Mouse (Mus musculus): ENCODE data around the gene Olfr108.

Gene Olfr108

GRCm38 (mm10) chr17:37445180-37445579, at the start of gene Olfr108:
Gene Olfr108 (plus strand): TSS chr17:37445480.
- DNase-seq: no peak

GRCm38 (mm10) chr17:37398926-37399325, 46.4 kb upstream of the Olfr108 start, which contains the start of gene Olfr107:
Gene Olfr107 (plus strand): TSS chr17:37399226.
- DNase-seq: no peak

- DNase-seq: no peak
Observed at GRCm38 (mm10) chr17:37413380-37413779, 31.9 kb upstream of the Olfr108 start.

- DNase-seq: no peak
Observed at GRCm38 (mm10) chr17:37458616-37459015, 13.3 kb downstream of the Olfr108 start, which contains the start of gene Olfr109. Gene Olfr109 (plus strand): TSS chr17:37458916.

- no peak for DNase-seq
Observed at GRCm38 (mm10) chr17:37483452-37483851, 38.2 kb downstream of the Olfr108 start, which contains the start of gene H2-M2. Gene H2-M2 (minus strand): TSS chr17:37483552.

- DNase-seq: no peak
Observed at GRCm38 (mm10) chr17:37491930-37492518, 46.7 kb downstream of the Olfr108 start, which contains the start of gene Olfr110. Gene Olfr110 (plus strand): TSS chr17:37492468.

Data from kidney, postnatal 25 days (tissue).